Mouse (Mus musculus): ENCODE measurements around the gene Aven. TPM values are rescaled to one million over a fixed set of nuclear protein-coding genes. Genes with fewer than 3 reads are reported as not detected.
A peak's percentile ranks its signal among the peaks of the same experiment; 100 is the strongest.

The Aven gene
- total RNA-seq, 2 experiments from 2014 or later: 19.6 to 41.0 TPM

GRCm38 (mm10) chr2:112541695-112542285 lies 49.0 kb downstream of the Aven start:
- no peak for ATAC-seq (replicated peaks; ENCODE audit: poor library complexity)

- ATAC-seq (replicated peaks; ENCODE audit: poor library complexity): no peak
These were observed 63.8 kb downstream of the Aven start for GRCm38 (mm10) chr2:112556527-112556926.

- no peak for ATAC-seq (replicated peaks; ENCODE audit: poor library complexity)
These were observed 64.7 kb downstream of the Aven start for GRCm38 (mm10) chr2:112557453-112557852.

GRCm38 (mm10) chr2:112561549-112561948 lies 68.8 kb downstream of the Aven start:
- ATAC-seq (replicated peaks; ENCODE audit: poor library complexity): no peak

- ATAC-seq (replicated peaks; ENCODE audit: poor library complexity): no peak
These were observed 72.3 kb downstream of the Aven start for GRCm38 (mm10) chr2:112565060-112565459.

- no peak for ATAC-seq (replicated peaks; ENCODE audit: poor library complexity)
These were observed 73.7 kb downstream of the Aven start for GRCm38 (mm10) chr2:112566290-112567085.

- 0 out of 2 replicates have a peak, but pooled peaks have one; percentile 23 for ATAC-seq (replicated peaks; ENCODE audit: poor library complexity)
These were observed 75.0 kb downstream of the Aven start for GRCm38 (mm10) chr2:112567786-112568185.

- no peak for ATAC-seq (replicated peaks; ENCODE audit: poor library complexity)
These were observed 98.2 kb downstream of the Aven start for GRCm38 (mm10) chr2:112590985-112591384.

GRCm38 (mm10) chr2:112591451-112591871 lies 98.7 kb downstream of the Aven start:
- ATAC-seq (replicated peaks; ENCODE audit: poor library complexity): no peak

- ATAC-seq (replicated peaks; ENCODE audit: poor library complexity): no peak
These were observed 100.6 kb downstream of the Aven start for GRCm38 (mm10) chr2:112593322-112593721.

GRCm38 (mm10) chr2:112593781-112594180 lies 101.0 kb downstream of the Aven start:
- no peak for ATAC-seq (replicated peaks; ENCODE audit: poor library complexity)

- ATAC-seq (replicated peaks; ENCODE audit: poor library complexity): no peak
These were observed 103.0 kb downstream of the Aven start for GRCm38 (mm10) chr2:112595807-112596206.

- peak; percentile 62 for ATAC-seq (replicated peaks; ENCODE audit: poor library complexity)
These were observed 103.7 kb downstream of the Aven start for GRCm38 (mm10) chr2:112596415-112596814.

- ATAC-seq (replicated peaks; ENCODE audit: poor library complexity): peak; percentile 27; the same call in 1 of the 2 replicates
These were observed 104.3 kb downstream of the Aven start for GRCm38 (mm10) chr2:112597064-112597463.

GRCm38 (mm10) chr2:112600222-112600621 lies 107.5 kb downstream of the Aven start:
- ATAC-seq (replicated peaks; ENCODE audit: poor library complexity): 0 out of 2 replicates have a peak, but pooled peaks have one; percentile 4

- no peak for ATAC-seq (replicated peaks; ENCODE audit: poor library complexity)
These were observed 109.7 kb downstream of the Aven start for GRCm38 (mm10) chr2:112602487-112602886.

GRCm38 (mm10) chr2:112606536-112606935 lies 113.8 kb downstream of the Aven start:
- no peak for ATAC-seq (replicated peaks; ENCODE audit: poor library complexity)

- ATAC-seq (replicated peaks; ENCODE audit: poor library complexity): peak; percentile 58; the same call in 1 of the 2 replicates
These were observed 119.9 kb downstream of the Aven start for GRCm38 (mm10) chr2:112612628-112613027.

GRCm38 (mm10) chr2:112614375-112614774 lies 121.6 kb downstream of the Aven start:
- no peak for ATAC-seq (replicated peaks; ENCODE audit: poor library complexity)

- ATAC-seq (replicated peaks; ENCODE audit: poor library complexity): no peak
These were observed 124.4 kb downstream of the Aven start for GRCm38 (mm10) chr2:112617206-112617605.

- no peak for ATAC-seq (replicated peaks; ENCODE audit: poor library complexity)
These were observed 132.4 kb downstream of the Aven start for GRCm38 (mm10) chr2:112625156-112625555.

- no peak for ATAC-seq (replicated peaks; ENCODE audit: poor library complexity)
These were observed 137.9 kb downstream of the Aven start for GRCm38 (mm10) chr2:112630669-112631068.

Measured in megakaryocyte progenitor cell, adult 5-6 weeks (primary cell).